Mouse (Mus musculus): ENCODE measurements around the gene Ptgfrn. TPM values are rescaled to one million over a fixed set of nuclear protein-coding genes. Genes with fewer than 3 reads are reported as not detected.

Gene Ptgfrn
- total RNA-seq, 2 experiments from 2014 or later: 6.9 to 13.8 TPM

DNA sequence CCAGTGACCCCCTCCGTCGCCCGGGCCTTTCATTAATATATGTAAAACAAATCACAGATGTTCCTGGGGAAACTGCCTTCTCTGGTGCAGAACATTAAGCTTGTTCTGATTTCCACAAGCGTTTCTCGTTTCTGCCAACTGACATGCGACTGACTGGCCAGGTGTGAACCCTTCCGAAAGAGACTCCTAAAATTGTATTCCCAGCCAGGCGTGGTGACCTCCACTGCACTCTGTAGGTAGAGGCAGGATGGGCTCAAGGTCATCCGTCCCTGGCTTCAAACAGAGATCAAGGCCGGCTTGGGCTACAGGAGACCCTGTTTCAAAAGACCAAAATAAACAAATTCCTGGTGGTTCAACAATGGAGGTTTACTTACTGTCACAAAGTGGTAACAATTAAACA is 1.2 kb upstream of the Ptgfrn start:
- TF ChIP-seq CTCF (IDR thresholded peaks at IDR 0.05): no peak
- no peak for DNase-seq
- Histone ChIP-seq H3K4me3 (no peak overlapping the region), H3K27ac (no peak overlapping the region)
- intact Hi-C loops (cut with DNase I): no loop called here

DNA sequence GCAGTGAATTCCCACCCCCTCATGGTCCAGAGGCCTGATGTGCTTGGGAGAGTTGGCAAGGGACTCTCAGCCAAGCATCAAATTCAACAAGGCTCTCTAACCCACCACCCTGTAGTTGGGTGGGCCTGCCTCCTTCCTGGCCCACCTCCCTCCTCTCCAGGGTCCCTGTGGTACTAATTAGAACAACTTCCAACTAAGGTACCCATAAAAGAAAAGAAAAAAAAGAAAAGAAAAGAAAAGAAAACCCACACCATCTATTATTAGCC is 693 bp upstream of the Ptgfrn start:
- Histone ChIP-seq H3K27ac (peak overlapping the region; percentile 84), H3K4me3 (peak overlapping the region; percentile 86)
- intact Hi-C loops (cut with DNase I): no loop called here
- no peak for DNase-seq
- TF ChIP-seq CTCF (IDR thresholded peaks at IDR 0.05): no peak

DNA sequence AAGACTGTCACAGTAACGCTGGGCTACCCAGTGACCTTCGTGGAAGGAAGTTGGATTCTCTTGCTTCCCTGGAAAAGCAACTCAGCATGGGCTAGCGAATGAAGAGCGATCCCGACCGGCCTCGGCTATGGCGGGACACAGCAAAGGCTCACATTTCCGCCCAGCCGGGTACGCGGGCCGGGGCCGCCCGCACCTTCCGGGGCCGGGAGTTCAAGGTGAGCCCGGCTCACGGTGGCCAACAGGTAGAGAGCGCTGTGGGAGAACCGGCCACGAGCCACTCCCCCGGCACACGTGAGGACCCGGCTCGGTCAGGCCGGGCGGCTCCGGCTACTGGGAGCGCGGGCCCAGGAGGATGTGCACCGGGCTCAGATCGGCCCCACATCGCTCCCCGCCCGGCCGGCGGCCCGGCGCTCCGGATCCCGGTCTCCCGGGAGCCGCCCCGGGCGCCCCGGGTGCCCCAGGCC is 488 bp downstream of the Ptgfrn start:
- peak overlapping the region; percentile 84 for H3K27ac ChIP-seq
- intact Hi-C loops (cut with DNase I): no loop called here
- peak overlapping the region; percentile 86 for H3K4me3 ChIP-seq
- TF ChIP-seq CTCF (IDR thresholded peaks at IDR 0.05): no peak
- DNase-seq: peak; percentile 49

DNA sequence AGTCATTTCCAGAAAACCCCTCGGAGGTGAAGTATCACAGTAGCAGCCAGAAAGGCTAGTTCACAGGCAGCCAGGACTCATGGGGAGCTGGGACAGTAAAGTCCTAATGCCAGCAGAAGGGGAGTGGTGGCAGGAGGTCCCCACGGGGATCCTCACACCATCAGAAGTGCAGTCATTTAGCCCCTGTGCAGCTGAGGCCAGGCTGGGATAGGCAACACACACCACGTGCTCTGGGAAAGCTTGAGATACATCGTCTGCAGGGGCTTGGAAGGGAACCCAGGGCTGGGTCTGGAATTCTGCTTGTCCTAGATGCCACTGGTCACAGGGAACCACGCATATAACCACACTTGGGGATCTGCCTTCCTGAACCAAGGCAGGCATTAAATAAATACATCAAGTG is 1.2 kb downstream of the Ptgfrn start:
- peak overlapping the region; percentile 35; the same call in 1 of the 2 replicates for H3K27ac ChIP-seq
- H3K4me3 ChIP-seq: peak overlapping the region; percentile 86
- no peak for DNase-seq
- no peak for TF ChIP-seq CTCF (IDR thresholded peaks at IDR 0.05)
- intact Hi-C loops (cut with DNase I): no loop called here

DNA sequence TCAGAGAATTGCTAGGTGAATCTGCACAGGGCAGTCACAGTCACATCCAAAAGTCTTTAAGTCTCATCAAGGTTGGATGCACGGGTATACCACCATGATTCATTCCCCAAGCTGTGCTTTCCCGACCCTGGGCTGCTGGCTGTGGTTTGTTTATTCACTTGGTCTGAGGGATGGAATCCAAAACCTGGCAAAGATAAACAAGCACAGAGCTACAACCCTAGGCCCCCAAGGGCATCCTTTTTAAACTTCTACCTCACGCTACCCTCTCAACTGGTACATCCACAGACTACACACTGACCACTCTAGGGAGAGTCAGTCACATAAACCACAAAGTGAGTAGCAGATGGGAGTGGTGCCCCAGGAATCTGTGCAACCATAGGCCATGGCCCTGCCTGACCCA is 1.8 kb downstream of the Ptgfrn start:
- TF ChIP-seq CTCF (IDR thresholded peaks at IDR 0.05): no peak
- H3K4me3 ChIP-seq: peak overlapping the region; percentile 86
- no peak for DNase-seq
- intact Hi-C loops (cut with DNase I): no loop called here
- no peak overlapping the region for H3K27ac ChIP-seq

DNA sequence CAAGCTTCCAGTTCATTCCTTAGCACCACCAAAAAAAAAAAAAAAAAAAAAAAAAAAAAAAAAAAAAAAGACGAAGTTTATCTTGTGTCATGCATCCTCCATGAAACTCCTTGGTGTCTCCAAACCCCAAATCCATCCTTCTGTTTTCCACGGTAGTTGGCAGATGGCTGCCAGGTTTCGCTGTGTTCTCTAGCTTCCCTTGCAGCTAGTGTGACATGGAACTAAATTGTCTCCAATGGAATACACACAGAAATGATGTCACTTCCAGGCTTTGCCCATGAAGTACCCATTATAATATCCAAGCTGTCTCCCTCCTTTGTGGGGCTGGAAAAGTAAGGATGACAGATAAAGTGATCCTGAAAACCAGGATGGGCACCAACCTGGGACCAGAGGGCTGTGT is 3.8 kb downstream of the Ptgfrn start:
- intact Hi-C loops (cut with DNase I): no loop called here
- Histone ChIP-seq H3K4me3 (no peak overlapping the region), H3K27ac (no peak overlapping the region)
- DNase-seq: no peak
- no peak for TF ChIP-seq CTCF (IDR thresholded peaks at IDR 0.05)

DNA sequence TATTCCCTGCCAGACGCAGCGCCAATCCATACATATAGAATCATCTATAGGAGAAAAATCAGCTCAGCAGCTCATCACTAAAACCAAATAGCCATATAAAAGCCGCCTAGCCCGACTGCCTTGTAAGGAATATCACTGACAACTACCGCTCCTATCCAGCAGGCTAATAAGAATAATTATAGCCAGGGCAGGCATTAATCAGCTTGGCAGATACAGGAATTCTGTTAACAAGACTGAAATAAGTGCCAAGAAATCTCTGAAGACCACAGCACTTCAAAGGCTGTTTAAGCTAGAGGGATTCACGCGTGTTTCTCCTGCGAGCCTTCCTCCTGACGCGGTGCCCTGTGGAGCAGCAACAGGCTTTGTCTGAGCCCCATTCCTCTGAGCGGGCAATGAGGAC is 4.6 kb downstream of the Ptgfrn start:
- DNase-seq: no peak
- no peak for TF ChIP-seq CTCF (IDR thresholded peaks at IDR 0.05)
- Histone ChIP-seq H3K4me3 (no peak overlapping the region), H3K27ac (no peak overlapping the region)
- intact Hi-C loops (cut with DNase I): no loop called here

DNA sequence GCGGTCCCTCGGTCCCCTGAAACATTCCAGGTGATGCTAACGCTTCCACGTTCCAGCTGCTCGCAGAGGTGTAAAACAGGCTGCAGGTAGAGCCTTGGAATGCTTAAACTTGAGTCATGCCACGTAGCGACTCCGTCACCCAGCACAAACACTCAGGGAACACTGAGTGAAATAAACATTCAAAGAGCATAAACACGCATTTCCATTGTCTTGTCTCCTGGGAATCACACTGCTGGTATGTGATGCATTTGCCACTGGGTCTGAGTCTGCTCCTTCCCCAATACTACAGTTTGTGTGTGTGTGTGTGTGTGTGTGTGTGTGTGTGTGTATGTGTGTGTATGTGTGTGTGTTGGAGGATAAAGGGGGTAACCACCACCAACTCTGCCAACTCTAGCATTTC is 5.2 kb downstream of the Ptgfrn start:
- intact Hi-C loops (cut with DNase I): no loop called here
- TF ChIP-seq CTCF (IDR thresholded peaks at IDR 0.05): no peak
- no peak for DNase-seq
- Histone ChIP-seq H3K4me3 (no peak overlapping the region), H3K27ac (no peak overlapping the region)

DNA sequence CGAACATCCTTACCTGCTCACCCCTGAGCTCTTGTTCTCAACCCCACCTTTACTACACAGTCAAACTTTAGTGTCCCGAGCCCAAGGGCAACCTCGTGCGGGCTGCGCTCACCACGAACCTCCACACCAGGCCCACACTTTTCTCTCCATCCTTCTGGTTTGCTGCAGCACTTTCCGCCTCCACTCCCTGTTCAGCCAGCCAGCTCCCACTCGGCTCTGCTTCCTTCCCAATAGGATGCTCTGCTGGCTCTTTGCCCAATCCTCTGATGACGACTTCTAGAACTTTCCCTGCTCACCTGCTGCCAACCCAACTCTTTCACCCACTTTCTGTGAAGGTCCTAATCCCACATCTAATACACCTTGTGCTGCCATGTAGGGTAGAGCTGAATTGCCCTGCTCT is 6.3 kb downstream of the Ptgfrn start:
- Histone ChIP-seq H3K27ac (no peak overlapping the region), H3K4me3 (no peak overlapping the region)
- peak; percentile 23 for DNase-seq
- intact Hi-C loops (cut with DNase I): no loop called here
- no peak for TF ChIP-seq CTCF (IDR thresholded peaks at IDR 0.05)

DNA sequence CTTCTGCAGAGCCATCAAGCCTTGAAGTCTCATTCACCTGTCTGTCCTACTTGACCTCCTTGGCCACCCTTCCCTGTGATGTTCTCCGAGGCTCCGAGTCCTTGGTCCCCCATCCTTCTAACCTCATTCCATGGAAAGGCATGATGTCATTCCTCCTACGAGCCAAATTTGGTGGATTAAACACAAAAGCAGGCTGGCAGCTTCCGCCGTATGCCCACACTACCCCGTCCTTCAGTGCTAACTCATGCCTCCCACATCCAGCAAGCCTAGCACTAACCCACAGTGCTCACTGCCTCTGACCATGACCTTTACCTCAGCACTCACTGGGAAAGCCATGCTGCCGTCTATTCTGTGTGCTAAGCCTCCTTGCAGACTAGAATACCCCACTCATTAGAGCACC is 8.0 kb downstream of the Ptgfrn start:
- no peak overlapping the region for H3K4me3 ChIP-seq
- intact Hi-C loops (cut with DNase I): no loop called here
- TF ChIP-seq CTCF (IDR thresholded peaks at IDR 0.05): no peak
- H3K27ac ChIP-seq: no peak overlapping the region
- no peak for DNase-seq

DNA sequence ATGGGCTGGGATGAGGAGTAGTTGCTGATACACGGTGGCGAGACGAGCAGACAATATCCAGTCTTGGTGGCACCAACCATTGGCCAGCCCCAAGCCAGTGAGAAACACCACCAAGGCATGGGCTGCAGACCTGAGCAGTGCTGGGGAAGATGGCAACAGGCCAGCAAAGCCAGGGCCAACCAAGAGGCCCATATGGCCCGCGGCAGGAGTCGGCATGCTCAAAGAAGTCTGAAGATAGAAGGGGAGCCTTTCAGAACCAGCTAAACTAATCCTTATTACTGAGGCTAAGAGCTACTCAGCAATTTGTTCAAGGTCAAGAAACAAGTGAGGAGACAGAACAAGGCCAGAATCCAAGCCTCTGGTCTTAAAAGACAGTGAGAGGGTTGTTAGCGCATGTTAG is 8.9 kb downstream of the Ptgfrn start:
- Histone ChIP-seq H3K27ac (no peak overlapping the region), H3K4me3 (no peak overlapping the region)
- intact Hi-C loops (cut with DNase I): no loop called here
- DNase-seq: no peak
- no peak for TF ChIP-seq CTCF (IDR thresholded peaks at IDR 0.05)

DNA sequence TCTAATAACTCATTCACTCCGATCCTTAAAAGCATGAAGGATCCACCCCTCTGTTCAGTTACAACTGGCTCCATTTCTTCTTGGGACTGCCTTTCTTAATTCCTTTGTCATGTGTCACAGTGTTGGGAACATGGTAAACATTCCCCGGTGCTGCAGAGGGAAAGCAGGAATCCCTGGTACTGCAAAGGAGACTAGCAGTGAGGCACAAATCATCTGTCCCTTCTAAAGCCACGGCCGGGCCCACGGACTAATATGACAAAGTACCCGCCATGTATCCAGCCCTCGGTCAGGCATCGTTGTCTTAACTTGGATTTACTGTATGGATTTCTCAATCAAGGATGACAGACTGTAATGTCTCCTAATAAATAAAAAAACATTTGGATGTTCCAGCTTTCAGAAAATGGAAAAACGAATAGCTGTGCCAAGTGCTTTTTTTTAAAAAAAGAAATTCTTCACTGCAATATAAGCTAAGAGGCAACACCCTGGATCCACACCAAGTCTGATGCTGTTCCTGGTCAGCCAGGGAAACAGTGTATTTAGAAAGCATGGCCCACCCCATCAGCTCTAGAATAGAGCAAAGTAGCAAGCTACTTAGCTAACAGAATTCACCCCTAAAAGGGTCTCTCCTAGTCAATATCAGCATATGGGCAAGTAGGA is 10.2 kb downstream of the Ptgfrn start:
- no peak for DNase-seq
- H3K4me3 ChIP-seq: no peak overlapping the region
- no peak overlapping the region for H3K27ac ChIP-seq
- intact Hi-C loops (cut with DNase I): no loop called here
- TF ChIP-seq CTCF (IDR thresholded peaks at IDR 0.05): no peak

DNA sequence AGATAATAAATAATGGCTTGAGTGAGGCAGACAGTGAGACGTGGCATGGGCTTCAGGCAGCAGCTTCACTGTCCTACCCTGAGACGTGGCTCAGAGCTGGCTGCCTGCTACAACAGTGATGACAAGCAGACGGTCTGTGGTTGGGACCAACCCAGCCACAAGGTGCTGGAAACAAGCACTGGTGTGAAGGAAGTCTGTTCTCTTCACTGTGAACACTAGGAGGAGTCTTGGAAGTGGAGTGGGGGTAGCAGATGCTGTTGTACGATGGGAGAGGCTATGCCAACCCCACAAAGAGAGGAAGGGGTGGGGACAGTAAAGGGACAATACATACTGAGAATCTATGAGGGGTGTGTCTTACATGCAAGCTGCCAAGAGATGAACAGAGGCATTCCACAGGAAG is 12.0 kb downstream of the Ptgfrn start:
- TF ChIP-seq CTCF (IDR thresholded peaks at IDR 0.05): peak; percentile 7; the same call in 1 of the 2 replicates
- peak; percentile 36 for DNase-seq
- intact Hi-C loops (cut with DNase I): no loop called here
- no peak overlapping the region for H3K4me3 ChIP-seq
- no peak overlapping the region for H3K27ac ChIP-seq

DNA sequence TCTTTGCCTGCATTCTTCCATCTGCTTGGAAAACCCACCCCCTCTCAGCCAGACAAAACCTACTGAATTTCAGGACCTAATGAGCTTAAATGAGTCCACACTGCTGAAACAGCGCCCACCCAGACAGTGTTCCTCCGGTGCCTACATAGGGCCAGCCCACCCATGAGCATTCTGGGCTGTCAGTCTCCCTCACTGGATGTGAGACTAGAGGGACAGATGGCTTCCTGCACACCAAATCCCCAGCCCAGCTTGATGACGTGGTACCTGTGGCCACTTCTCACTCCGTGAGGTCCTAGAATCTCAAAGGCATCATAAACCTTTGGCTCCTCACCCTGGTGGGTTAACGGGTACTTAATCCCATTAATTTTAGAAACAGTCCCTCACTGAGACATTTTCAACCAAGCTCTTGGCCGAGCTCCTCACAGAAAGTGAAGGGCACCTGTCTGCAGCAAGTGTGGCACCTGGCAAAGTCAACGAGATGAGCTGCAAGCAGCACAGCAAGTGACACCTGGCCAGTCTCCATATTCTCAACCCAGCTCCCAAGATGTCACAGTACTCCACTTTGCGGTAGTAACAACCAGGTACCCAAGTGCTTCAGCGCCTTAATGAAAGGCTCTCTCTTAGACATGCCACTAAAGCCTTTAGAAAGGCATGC is 12.8 kb downstream of the Ptgfrn start:
- intact Hi-C loops (cut with DNase I): no loop called here
- H3K27ac ChIP-seq: no peak overlapping the region
- TF ChIP-seq CTCF (IDR thresholded peaks at IDR 0.05): no peak
- H3K4me3 ChIP-seq: no peak overlapping the region
- DNase-seq: peak; percentile 8

Data from gastrocnemius, adult 2 months (tissue).